Mouse (Mus musculus): ENCODE data around the gene Foxj3.

DNA sequence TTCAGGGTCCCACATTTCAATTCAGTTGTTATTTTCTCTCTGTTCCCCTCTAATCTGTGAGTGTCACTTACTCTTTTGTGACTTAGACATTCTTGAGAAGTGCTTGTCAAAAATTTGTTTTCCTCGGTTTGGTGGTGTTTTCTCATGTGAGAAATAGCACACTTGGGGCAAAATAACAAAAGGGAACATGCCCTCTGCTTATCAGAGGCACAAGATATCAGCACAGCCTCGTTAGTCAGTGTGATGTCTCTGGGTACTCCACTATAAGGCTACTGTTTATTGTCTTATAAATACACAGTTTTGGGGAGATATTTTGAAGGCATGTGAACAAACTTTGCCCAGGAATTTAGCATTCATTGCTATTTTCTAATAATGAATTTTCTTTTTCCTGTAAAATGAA is 37.7 kb downstream of the Foxj3 start:
- TF ChIP-seq CTCF (conservative IDR thresholded peaks at IDR 0.05; ENCODE audit: insufficient read depth, insufficient read length, low read depth, low read length) (no peak), POLR2A (IDR thresholded peaks at IDR 0.05; ENCODE audit: low read depth, low read length) (no peak)

All from kidney, adult 2 months (tissue).